Mouse (Mus musculus): ENCODE measurements around the gene Hyal3. TPM values are rescaled to one million over a fixed set of nuclear protein-coding genes. Genes with fewer than 3 reads are reported as not detected.
A peak's percentile ranks its signal among the peaks of the same experiment; 100 is the strongest.

The Hyal3 gene
- polyA plus RNA-seq, 1 experiment from 2014 or later: 0.39 TPM

- DNase-seq (ENCODE audit: low spot score) (no peak), ATAC-seq (ENCODE audit: low FRiP score) (no peak)
- peaks cover 28% of the 10 kb centered on the region for H3K36me3 ChIP-seq (ENCODE audit: control insufficient read depth, insufficient read depth, low read length)
- H3K4me1 ChIP-seq (replicated peaks; ENCODE audit: control insufficient read depth, insufficient read depth, low read length): peaks cover 2% of the 10 kb centered on the region; the same call in 1 of the 2 replicates
- no peak overlapping the region for H3K9ac ChIP-seq (ENCODE audit: low read depth, low read length)
- no peak overlapping the region for H3K4me3 ChIP-seq (ENCODE audit: low read depth, low read length)
- H3K27me3 ChIP-seq (ENCODE audit: control insufficient read depth, insufficient read depth, low read length): no peaks in the 10 kb centered on the region
- no peak overlapping the region for H3K27ac ChIP-seq (ENCODE audit: low read depth, low read length)
- no peak overlapping the region for H3K4me2 ChIP-seq (replicated peaks; ENCODE audit: low read depth, low read length)
- H3K9me3 ChIP-seq (ENCODE audit: control insufficient read depth, low read length): no peaks in the 10 kb centered on the region
Observed at GRCm38 (mm10) chr9:107620954-107621353, 40.3 kb downstream of the Hyal3 start.

- peaks cover 34% of the 10 kb centered on the region for H3K4me1 ChIP-seq (replicated peaks; ENCODE audit: control insufficient read depth, insufficient read depth, low read length)
- no peak overlapping the region for H3K4me2 ChIP-seq (replicated peaks; ENCODE audit: low read depth, low read length)
- 0 out of 2 replicates have a peak overlapping the region, but pooled peaks have one; percentile 20 for H3K27ac ChIP-seq (ENCODE audit: low read depth, low read length)
- H3K9me3 ChIP-seq (ENCODE audit: control insufficient read depth, low read length): no peaks in the 10 kb centered on the region
- H3K27me3 ChIP-seq (ENCODE audit: control insufficient read depth, insufficient read depth, low read length): no peaks in the 10 kb centered on the region
- WGBS: 71% methylated on average over 5 of the region's 5 CpGs
- H3K36me3 ChIP-seq (ENCODE audit: control insufficient read depth, insufficient read depth, low read length): peaks cover 15% of the 10 kb centered on the region
- H3K4me3 ChIP-seq (ENCODE audit: low read depth, low read length): no peak overlapping the region
- DNase-seq (ENCODE audit: low spot score) (no peak), ATAC-seq (ENCODE audit: low FRiP score) (no peak)
- H3K9ac ChIP-seq (ENCODE audit: low read depth, low read length): no peak overlapping the region; the same call in 1 of the 2 replicates
Observed at GRCm38 (mm10) chr9:107624539-107624938, 43.9 kb downstream of the Hyal3 start.

GRCm38 (mm10) chr9:107624951-107625350 is 44.3 kb downstream of the Hyal3 start:
- Histone ChIP-seq H3K27me3 (ENCODE audit: control insufficient read depth, insufficient read depth, low read length) (no peaks in the 10 kb centered on the region), H3K27ac (ENCODE audit: low read depth, low read length) (0 out of 2 replicates have a peak overlapping the region, but pooled peaks have one; percentile 20), H3K36me3 (ENCODE audit: control insufficient read depth, insufficient read depth, low read length) (peaks cover 11% of the 10 kb centered on the region), H3K9ac (ENCODE audit: low read depth, low read length) (no peak overlapping the region; the same call in 1 of the 2 replicates), H3K4me1 (replicated peaks; ENCODE audit: control insufficient read depth, insufficient read depth, low read length) (peaks cover 38% of the 10 kb centered on the region), H3K9me3 (ENCODE audit: control insufficient read depth, low read length) (no peaks in the 10 kb centered on the region), H3K4me3 (ENCODE audit: low read depth, low read length) (no peak overlapping the region), H3K4me2 (replicated peaks; ENCODE audit: low read depth, low read length) (no peak overlapping the region)
- DNase-seq (ENCODE audit: low spot score): no peak
- 86% methylated on average over 3 of the region's 3 CpGs for WGBS
- ATAC-seq (ENCODE audit: low FRiP score): no peak

GRCm38 (mm10) chr9:107625351-107626128 is 44.9 kb downstream of the Hyal3 start:
- peaks cover 43% of the 10 kb centered on the region for H3K4me1 ChIP-seq (replicated peaks; ENCODE audit: control insufficient read depth, insufficient read depth, low read length)
- peak overlapping the region; percentile 36; the same call in 1 of the 2 replicates for H3K9ac ChIP-seq (ENCODE audit: low read depth, low read length)
- no peak overlapping the region for H3K4me2 ChIP-seq (replicated peaks; ENCODE audit: low read depth, low read length)
- no peaks in the 10 kb centered on the region for H3K9me3 ChIP-seq (ENCODE audit: control insufficient read depth, low read length)
- no peaks in the 10 kb centered on the region for H3K27me3 ChIP-seq (ENCODE audit: control insufficient read depth, insufficient read depth, low read length)
- WGBS: 88% methylated on average over 12 of the region's 12 CpGs
- no peak for DNase-seq (ENCODE audit: low spot score)
- H3K4me3 ChIP-seq (ENCODE audit: low read depth, low read length): no peak overlapping the region
- no peak for ATAC-seq (ENCODE audit: low FRiP score)
- peak overlapping the region; percentile 99 for H3K27ac ChIP-seq (ENCODE audit: low read depth, low read length)
- 0 out of 2 replicates have a peak, but pooled peaks cover 8% of the 10 kb centered on the region for H3K36me3 ChIP-seq (ENCODE audit: control insufficient read depth, insufficient read depth, low read length)

GRCm38 (mm10) chr9:107626158-107626843 is 45.7 kb downstream of the Hyal3 start:
- Histone ChIP-seq H3K4me1 (replicated peaks; ENCODE audit: control insufficient read depth, insufficient read depth, low read length) (peaks cover 47% of the 10 kb centered on the region), H3K9me3 (ENCODE audit: control insufficient read depth, low read length) (no peaks in the 10 kb centered on the region), H3K9ac (ENCODE audit: low read depth, low read length) (peak overlapping the region; percentile 36), H3K4me2 (replicated peaks; ENCODE audit: low read depth, low read length) (peak overlapping the region; percentile 17), H3K27ac (ENCODE audit: low read depth, low read length) (peak overlapping the region; percentile 99), H3K36me3 (ENCODE audit: control insufficient read depth, insufficient read depth, low read length) (0 out of 2 replicates have a peak, but pooled peaks cover 8% of the 10 kb centered on the region), H3K4me3 (ENCODE audit: low read depth, low read length) (no peak overlapping the region), H3K27me3 (ENCODE audit: control insufficient read depth, insufficient read depth, low read length) (no peaks in the 10 kb centered on the region)
- ATAC-seq (ENCODE audit: low FRiP score): peak; percentile 2; the same call in 1 of the 2 replicates
- 35% methylated on average over 13 of the region's 15 CpGs for WGBS
- no peak for DNase-seq (ENCODE audit: low spot score)

- DNase-seq (ENCODE audit: low spot score) (peak; percentile 98), ATAC-seq (ENCODE audit: low FRiP score) (peak; percentile 83)
- H3K4me1 ChIP-seq (replicated peaks; ENCODE audit: control insufficient read depth, insufficient read depth, low read length): peaks cover 53% of the 10 kb centered on the region
- peak overlapping the region; percentile 99 for H3K27ac ChIP-seq (ENCODE audit: low read depth, low read length)
- H3K27me3 ChIP-seq (ENCODE audit: control insufficient read depth, insufficient read depth, low read length): no peaks in the 10 kb centered on the region
- peak overlapping the region; percentile 17 for H3K4me2 ChIP-seq (replicated peaks; ENCODE audit: low read depth, low read length)
- peak overlapping the region; percentile 64 for H3K9ac ChIP-seq (ENCODE audit: low read depth, low read length)
- H3K4me3 ChIP-seq (ENCODE audit: low read depth, low read length): no peak overlapping the region
- H3K9me3 ChIP-seq (ENCODE audit: control insufficient read depth, low read length): no peaks in the 10 kb centered on the region
- 0% methylated on average over 2 of the region's 2 CpGs for WGBS
- H3K36me3 ChIP-seq (ENCODE audit: control insufficient read depth, insufficient read depth, low read length): 0 out of 2 replicates have a peak, but pooled peaks cover 8% of the 10 kb centered on the region
Observed at GRCm38 (mm10) chr9:107626844-107627277, 46.2 kb downstream of the Hyal3 start.

GRCm38 (mm10) chr9:107627387-107628255 is 47.0 kb downstream of the Hyal3 start:
- ATAC-seq (ENCODE audit: low FRiP score): no peak
- no peaks in the 10 kb centered on the region for H3K9me3 ChIP-seq (ENCODE audit: control insufficient read depth, low read length)
- H3K36me3 ChIP-seq (ENCODE audit: control insufficient read depth, insufficient read depth, low read length): 0 out of 2 replicates have a peak, but pooled peaks cover 8% of the 10 kb centered on the region
- H3K9ac ChIP-seq (ENCODE audit: low read depth, low read length): peak overlapping the region; percentile 64
- no peaks in the 10 kb centered on the region for H3K27me3 ChIP-seq (ENCODE audit: control insufficient read depth, insufficient read depth, low read length)
- peak overlapping the region; percentile 26 for H3K4me2 ChIP-seq (replicated peaks; ENCODE audit: low read depth, low read length)
- H3K4me1 ChIP-seq (replicated peaks; ENCODE audit: control insufficient read depth, insufficient read depth, low read length): peaks cover 61% of the 10 kb centered on the region
- 22% methylated on average over 20 of the region's 20 CpGs for WGBS
- peak; percentile 44 for DNase-seq (ENCODE audit: low spot score)
- peak overlapping the region; percentile 99 for H3K27ac ChIP-seq (ENCODE audit: low read depth, low read length)
- peak overlapping the region; percentile 6; the same call in 1 of the 2 replicates for H3K4me3 ChIP-seq (ENCODE audit: low read depth, low read length)
